Mouse (Mus musculus) brain, embryonic 14.5 days (tissue): ENCODE measurements at regions not wholly inside any gene's neighbourhood (a gene's known extent, or its start where the extent isn't known, plus 50 kb on each side); places are given as distances from the start of the nearest gene placed in this dataset.
"Not testable (repeated sequence)": the region's sequence is repeated elsewhere in the genome, so short reads cannot be mapped to it uniquely, and the experiment has no call there.

Experiments
- CTCF ChIP-seq: fragments of 200-500 bp; IDR thresholded peaks from 2 replicates; pipeline ENCODE4 v1.5.1; 2012; ENCODE audit warnings: inconsistent platforms, mild to moderate bottlenecking, moderate library complexity, borderline replicate concordance; ENCODE audit not compliant: insufficient read depth, insufficient read length; ENCODE audit errors: extremely low read depth
- POLR2A ChIP-seq: fragments of 200-500 bp; IDR thresholded peaks from 2 replicates; pipeline ENCODE4 v1.6.1; 2012; ENCODE audit warnings: mild to moderate bottlenecking, inconsistent platforms, borderline replicate concordance; ENCODE audit not compliant: poor library complexity, insufficient read depth, insufficient read length, severe bottlenecking; ENCODE audit errors: extremely low read depth

- not testable (repeated sequence) for TF ChIP-seq CTCF, POLR2A
Measured at GRCm38 (mm10) chr3:113090850-113091249, 167.8 kb downstream of the Amy2a5 start.
